Mouse (Mus musculus) spleen, adult 2 months (tissue): Measurements from ENCODE around the gene Dnajc5.

Source experiments
- CTCF ChIP-seq: fragments of 200-500 bp; IDR thresholded peaks from 2 replicates; pipeline ENCODE4 v1.5.1; 2011; ENCODE audit warnings: mild to moderate bottlenecking, inconsistent platforms; ENCODE audit not compliant: insufficient read depth, insufficient read length, insufficient replicate concordance; ENCODE audit errors: extremely low read depth
- POLR2A ChIP-seq: fragments of 200-500 bp; IDR thresholded peaks from 2 replicates; pipeline ENCODE4 v1.6.1; 2011; ENCODE audit warnings: low read depth, low read length, inconsistent platforms

DNA sequence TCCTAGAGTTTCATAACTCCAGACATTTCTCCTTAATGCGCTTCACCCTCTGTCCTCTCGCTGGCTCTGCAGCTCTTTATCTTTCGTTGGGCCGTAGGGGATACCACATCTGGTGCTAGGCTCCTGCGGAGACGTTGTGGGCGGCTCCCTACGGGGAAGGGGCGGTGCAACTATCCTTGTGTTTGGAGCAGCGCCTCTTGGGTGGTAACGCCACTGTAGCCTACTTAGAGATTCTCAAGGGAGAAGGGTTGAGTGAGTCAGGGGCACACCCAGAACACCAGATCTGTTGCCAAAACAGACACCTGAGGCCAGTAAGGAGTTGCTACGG is 22.8 kb upstream of the Dnajc5 start:
- TF ChIP-seq CTCF = no peak
- TF ChIP-seq POLR2A = no peak
